Mouse (Mus musculus) myocyte (in vitro differentiated cells): Measurements from ENCODE around the gene Frmd8. TPM values are rescaled to one million over a fixed set of nuclear protein-coding genes. Genes with fewer than 3 reads are reported as not detected.
A peak's percentile ranks its signal among the peaks of the same experiment; 100 is the strongest.

Source experiments
- H3K27me3 ChIP-seq: one replicate; pipeline ENCODE4 v1.6.1; 2011; ENCODE audit not compliant: control insufficient read depth, insufficient read depth, insufficient read length
- H3K36me3 ChIP-seq: one replicate; pipeline ENCODE4 v1.6.1; 2011; ENCODE audit not compliant: control insufficient read depth, insufficient read depth
- H3K4me2 ChIP-seq: one replicate; pipeline ENCODE4 v1.6.1; 2011; ENCODE audit warnings: low read depth, control low read depth
- H3K4me3 ChIP-seq: one replicate; pipeline ENCODE4 v1.5.1; 2011; ENCODE audit warnings: mild to moderate bottlenecking, control low read depth, moderate library complexity
- H3K79me2 ChIP-seq: one replicate; pipeline ENCODE4 v1.6.1; 2011; ENCODE audit not compliant: control insufficient read depth, insufficient read depth
- H3ac ChIP-seq: one replicate; pipeline ENCODE4 v1.6.1; 2011; ENCODE audit not compliant: control insufficient read depth, insufficient read length
- CEBPB ChIP-seq: IDR thresholded peaks from 2 replicates; pipeline ENCODE4 v1.6.1; 2011; ENCODE audit warnings: mild to moderate bottlenecking, moderate library complexity; ENCODE audit not compliant: poor library complexity, insufficient read depth, severe bottlenecking
- E2F4 ChIP-seq: IDR thresholded peaks from one replicate; pipeline ENCODE4 v1.6.1; 2011; ENCODE audit warnings: mild to moderate bottlenecking, control low read depth, moderate library complexity; ENCODE audit not compliant: insufficient read depth
- MAX ChIP-seq: IDR thresholded peaks from one replicate; pipeline ENCODE4 v1.6.1; 2011; ENCODE audit warnings: low read depth, mild to moderate bottlenecking, control low read depth
- MYOD1 ChIP-seq, 3 experiments: IDR thresholded peaks; one replicate each; pipeline ENCODE4 v1.6.1; 2011; ENCODE audit warnings: control low read depth in 2 of 3, low read depth in 2 of 3, mild to moderate bottlenecking in 2 of 3, moderate library complexity in 1 of 3; ENCODE audit not compliant: insufficient read length in 2 of 3, control insufficient read depth in 1 of 3
- MYOG ChIP-seq, 3 experiments: IDR thresholded peaks; one replicate each; pipeline ENCODE4 v1.6.1; 2011; ENCODE audit warnings: control low read depth in 2 of 3, low read depth in 2 of 3, mild to moderate bottlenecking in 2 of 3; ENCODE audit not compliant: insufficient read length in 2 of 3, control insufficient read depth in 1 of 3, insufficient read depth in 1 of 3
- POLR2A ChIP-seq: IDR thresholded peaks from one replicate; pipeline ENCODE4 v1.6.1; 2011; ENCODE audit warnings: low read depth, mild to moderate bottlenecking, control low read depth, moderate library complexity; ENCODE audit not compliant: insufficient read length
- POLR2AphosphoS2 ChIP-seq: IDR thresholded peaks from one replicate; pipeline ENCODE4 v1.6.1; 2011; ENCODE audit warnings: low read depth, control low read depth; ENCODE audit not compliant: insufficient read length
- REST ChIP-seq: IDR thresholded peaks from one replicate; pipeline ENCODE4 v1.6.1; 2011; ENCODE audit warnings: mild to moderate bottlenecking, control low read depth, moderate library complexity; ENCODE audit not compliant: insufficient read depth, insufficient read length
- SRF ChIP-seq: IDR thresholded peaks from one replicate; pipeline ENCODE4 v1.6.1; 2011; ENCODE audit warnings: low read depth; ENCODE audit not compliant: control insufficient read depth, insufficient read length
- TCF12 ChIP-seq: IDR thresholded peaks from one replicate; pipeline ENCODE4 v1.6.1; 2011; ENCODE audit warnings: mild to moderate bottlenecking, control low read depth; ENCODE audit not compliant: poor library complexity, insufficient read depth, severe bottlenecking
- TCF3 ChIP-seq: IDR thresholded peaks from one replicate; pipeline ENCODE4 v1.6.1; 2011; ENCODE audit warnings: low read depth, control low read depth; ENCODE audit not compliant: insufficient read length
- USF1 ChIP-seq: IDR thresholded peaks from one replicate; pipeline ENCODE4 v1.6.1; 2011; ENCODE audit warnings: low read depth, mild to moderate bottlenecking, control low read depth, moderate library complexity
- polyA plus RNA-seq: library from polyadenylated mRNA; unstranded; fragments of >200 nt; fragmentation: generic; extraction: Trizol; gene quantifications from one replicate; pipeline ENCODE4 v1.2.1, GENCODE M21; 2012; ENCODE audit warnings: missing spikeins

Gene Frmd8
- polyA plus RNA-seq, 1 experiment = 22.3 TPM

- H3K79me2 ChIP-seq = peaks cover 23% of the 10 kb centered on the region
- H3K27me3 ChIP-seq = no peaks in the 10 kb centered on the region
- peak overlapping the region; percentile 99 for H3K4me2 ChIP-seq
- TF ChIP-seq MAX (no peak), CEBPB (0 out of 2 replicates have a peak, but pooled peaks have one; percentile 12)
- peaks cover 9% of the 10 kb centered on the region for H3K36me3 ChIP-seq
- no peak overlapping the region for H3ac ChIP-seq
- H3K4me3 ChIP-seq = no peak overlapping the region
Observed at GRCm38 (mm10) chr19:5851481-5851971, 23.5 kb downstream of the Frmd8 start.

DNA sequence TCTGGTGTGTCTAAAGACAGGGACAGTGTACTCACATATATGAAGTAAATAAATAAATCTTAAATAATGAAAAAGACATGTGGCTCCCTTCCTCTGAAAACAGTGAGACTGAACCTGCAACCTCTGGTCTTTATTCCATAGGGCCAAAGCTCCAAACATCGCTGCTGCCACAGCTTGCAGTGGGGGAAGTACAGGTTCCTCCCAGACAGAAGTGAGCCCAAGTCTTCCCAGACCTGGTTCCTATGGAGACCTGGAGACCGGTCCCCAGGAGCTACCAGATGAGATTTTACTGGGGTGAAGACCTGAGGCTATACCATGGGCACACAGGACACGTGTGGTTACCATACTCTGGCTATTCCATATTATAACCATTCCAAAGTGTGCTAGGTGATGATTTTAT lies 24.2 kb downstream of the Frmd8 start:
- Histone ChIP-seq H3K79me2 (peaks cover 23% of the 10 kb centered on the region), H3K27me3 (no peaks in the 10 kb centered on the region), H3K4me2 (peak overlapping the region; percentile 99), H3ac (no peak overlapping the region), H3K36me3 (peaks cover 4% of the 10 kb centered on the region), H3K4me3 (peak overlapping the region; percentile 100)
- TF ChIP-seq MAX = no peak
- TF ChIP-seq POLR2AphosphoS2 = no peak
- no peak for TF ChIP-seq REST
- TF ChIP-seq TCF12 = no peak
- no peak for TF ChIP-seq TCF3
- no peak for TF ChIP-seq SRF
- no peak for TF ChIP-seq USF1
- no peak for TF ChIP-seq MYOD1 (IDR thresholded peaks at IDR 0.05; ENCODE audit: control insufficient read depth in 1 of 3, insufficient read length in 2 of 3, low read depth in 2 of 3)
- no peak for TF ChIP-seq MYOG (IDR thresholded peaks at IDR 0.05; ENCODE audit: control insufficient read depth in 1 of 3, insufficient read depth in 1 of 3, insufficient read length in 2 of 3, low read depth in 2 of 3)
- TF ChIP-seq POLR2A = no peak
- no peak for TF ChIP-seq CEBPB
- no peak for TF ChIP-seq E2F4

- Histone ChIP-seq H3K4me2 (peak overlapping the region; percentile 99), H3K79me2 (peaks cover 25% of the 10 kb centered on the region), H3ac (peak overlapping the region; percentile 15), H3K27me3 (no peaks in the 10 kb centered on the region), H3K4me3 (peak overlapping the region; percentile 100), H3K36me3 (no peaks in the 10 kb centered on the region)
- TF ChIP-seq TCF12 (no peak), POLR2AphosphoS2 (peak; percentile 89), MAX (no peak), E2F4 (no peak), TCF3 (peak; percentile 3), CEBPB (no peak), POLR2A (peak; percentile 50), REST (no peak), MYOD1 (IDR thresholded peaks at IDR 0.05; ENCODE audit: control insufficient read depth in 1 of 3, insufficient read length in 2 of 3, low read depth in 2 of 3) (peak in 2 of 3 experiments; percentile 36 to 63), MYOG (IDR thresholded peaks at IDR 0.05; ENCODE audit: control insufficient read depth in 1 of 3, insufficient read depth in 1 of 3, insufficient read length in 2 of 3, low read depth in 2 of 3) (peak in 2 of 3 experiments; percentile 23 to 78), USF1 (no peak), SRF (no peak)
Observed at GRCm38 (mm10) chr19:5849843-5850527, 25.1 kb downstream of the Frmd8 start.

DNA sequence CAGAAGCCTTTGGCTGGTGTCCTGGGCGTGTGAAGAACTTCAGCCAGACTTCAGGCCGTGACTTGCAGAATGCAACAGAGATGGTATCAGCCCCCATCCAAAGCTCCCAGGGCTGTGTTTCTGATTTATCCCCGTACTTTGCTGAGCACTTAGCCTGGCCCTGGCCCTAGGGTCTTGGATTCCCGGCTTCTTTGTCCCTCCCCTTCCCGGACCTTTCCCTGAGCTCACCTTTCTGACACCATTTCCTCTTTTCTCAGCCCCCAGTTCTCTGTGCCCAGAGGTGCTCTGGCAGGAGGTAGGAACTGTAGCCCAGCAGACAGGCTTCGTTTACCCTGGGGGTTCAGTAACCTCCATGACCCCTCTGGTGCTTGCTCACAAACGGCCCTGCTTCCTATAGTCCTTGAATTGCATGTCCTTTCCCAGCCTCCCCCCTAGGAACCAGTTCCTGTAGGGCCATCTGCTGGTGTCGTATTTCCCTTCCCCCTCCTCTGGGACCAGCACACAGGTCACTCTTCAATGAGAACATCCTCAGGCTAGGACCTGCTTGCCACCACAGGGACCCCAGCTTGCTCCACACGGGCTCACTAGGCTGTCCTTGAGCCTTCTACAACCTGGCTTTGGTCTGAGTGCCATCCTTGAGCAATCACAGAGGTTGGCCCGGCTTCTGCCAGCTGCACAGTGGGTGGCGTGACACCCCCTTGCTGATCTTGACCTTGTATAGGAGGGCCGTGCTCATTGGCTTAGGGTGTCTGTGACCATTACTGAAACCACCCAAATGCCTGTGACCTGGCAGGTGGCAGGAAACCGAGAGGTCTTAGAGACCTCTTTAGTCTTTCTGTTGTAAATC lies 26.0 kb downstream of the Frmd8 start:
- TF ChIP-seq POLR2A (peak; percentile 74), MAX (no peak), MYOD1 (IDR thresholded peaks at IDR 0.05; ENCODE audit: control insufficient read depth in 1 of 3, insufficient read length in 2 of 3, low read depth in 2 of 3) (peak in 2 of 3 experiments; percentile 63 to 79), CEBPB (peak; percentile 66), USF1 (no peak), E2F4 (no peak), SRF (peak; percentile 18), TCF12 (no peak), TCF3 (peak; percentile 9), MYOG (IDR thresholded peaks at IDR 0.05; ENCODE audit: control insufficient read depth in 1 of 3, insufficient read depth in 1 of 3, insufficient read length in 2 of 3, low read depth in 2 of 3) (peak in 1 of 3 experiments; percentile 77), POLR2AphosphoS2 (peak; percentile 78), REST (no peak)
- peak overlapping the region; percentile 99 for H3K4me2 ChIP-seq
- peak overlapping the region; percentile 100 for H3K4me3 ChIP-seq
- H3K27me3 ChIP-seq = no peaks in the 10 kb centered on the region
- peaks cover 34% of the 10 kb centered on the region for H3K79me2 ChIP-seq
- peak overlapping the region; percentile 15 for H3ac ChIP-seq
- H3K36me3 ChIP-seq = no peaks in the 10 kb centered on the region
